ENCODE assay signal across 13 mouse cellular contexts in the genomic region with DNA sequence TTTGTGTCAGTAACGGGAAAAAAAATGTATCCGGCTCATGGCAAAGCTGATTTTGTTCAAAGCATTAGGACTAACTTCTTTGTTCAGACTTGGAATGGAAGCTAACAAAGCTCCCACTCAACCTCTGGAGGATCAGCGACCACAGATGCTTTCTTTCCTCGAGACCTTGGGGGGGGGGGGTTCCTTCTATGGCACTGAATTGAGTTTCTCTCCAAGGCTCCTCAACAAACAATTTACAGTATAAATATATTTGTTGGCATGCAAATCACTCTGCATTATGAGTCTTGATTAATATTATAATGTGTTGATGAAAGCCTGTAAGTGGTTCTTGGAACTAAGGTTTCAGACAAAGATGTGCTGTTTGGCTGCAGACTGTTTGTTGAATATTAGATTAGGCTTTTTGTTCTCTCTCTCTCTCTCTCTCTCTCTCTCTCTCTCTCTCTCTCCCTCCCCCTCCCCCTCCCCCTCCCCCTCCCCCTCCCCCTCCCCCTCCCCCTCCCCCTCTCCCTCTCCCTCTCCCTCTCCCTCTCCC.
"Had no signal": no experiment of that assay in that cellular context is flagged by ENCODE, and none has a peak within 500 bp of the region (broad histone marks: within the 10 kb centered on the region; RNA-seq: fewer than 3 reads in every experiment).

No protein-coding gene starts in this region.

- H3K27me3 ChIP-seq: kidney, embryonic 15.5 days; liver, embryonic 13.5 days; midbrain, embryonic 15.5 days had no signal

- H3K27ac ChIP-seq: kidney, embryonic 15.5 days; left cerebral cortex, adult 2 months; liver, embryonic 13.5 days; midbrain, embryonic 15.5 days had no signal

- H3K4me1 ChIP-seq: kidney, embryonic 15.5 days; liver, embryonic 13.5 days; midbrain, embryonic 15.5 days had no signal

- H3K4me3 ChIP-seq: kidney, embryonic 15.5 days; left cerebral cortex, adult 2 months; liver, embryonic 13.5 days; midbrain, embryonic 15.5 days had no signal

- DNase-seq: kidney, adult 8-10 months; kidney, postnatal 10 days; kidney, postnatal 36 days; layer of hippocampus, postnatal 36 days; liver, embryonic 13.5 days; lung, adult 2 months; lung, postnatal 14 days; lung, postnatal 4 days; thymus, adult 18-20 months; thymus, postnatal 4 days had no signal

- H3K9me3 ChIP-seq: kidney, embryonic 15.5 days; liver, embryonic 13.5 days; midbrain, embryonic 15.5 days had no signal

- H3K9ac ChIP-seq: kidney, embryonic 15.5 days; liver, embryonic 13.5 days; midbrain, embryonic 15.5 days had no signal

- H3K36me3 ChIP-seq: kidney, embryonic 15.5 days; liver, embryonic 13.5 days; midbrain, embryonic 15.5 days had no signal

- H3K4me2 ChIP-seq: kidney, embryonic 15.5 days; liver, embryonic 13.5 days; midbrain, embryonic 15.5 days had no signal
